Mouse (Mus musculus) stomach, postnatal 0 days (tissue): ENCODE data around the gene Dnah3.

Experiments used
- CTCF ChIP-seq: IDR thresholded peaks from 2 replicates; pipeline ENCODE4 v1.5.1; 2016; ENCODE audit warnings: antibody characterized with exemption, low read depth, mild to moderate bottlenecking, moderate library complexity
- EP300 ChIP-seq: optimal IDR thresholded peaks from 2 replicates; pipeline ENCODE3; 2016; ENCODE audit warnings: antibody characterized with exemption

DNA sequence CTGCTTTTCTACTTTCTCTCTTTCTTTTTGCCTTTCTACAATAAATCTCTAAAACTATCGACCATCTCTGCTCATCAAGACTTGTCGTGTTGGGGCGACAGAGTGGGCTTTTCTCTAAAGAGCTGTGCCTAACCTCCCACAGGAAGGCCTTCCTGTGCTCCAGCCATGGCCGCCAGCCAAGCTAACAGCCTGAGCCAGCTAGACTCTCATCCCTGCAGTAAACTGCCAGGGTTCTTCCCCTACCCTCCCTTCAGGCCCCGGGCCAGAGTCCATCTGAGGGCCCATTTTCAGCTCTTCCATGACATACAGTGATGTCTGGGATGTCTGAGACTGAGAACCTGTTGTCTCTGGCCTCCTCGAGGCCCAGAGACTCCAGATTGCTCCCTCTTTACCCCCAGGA is 118.8 kb downstream of the Dnah3 start:
- TF ChIP-seq EP300 (no peak), CTCF (no peak)
